Mouse (Mus musculus): ENCODE measurements around the gene Slc4a4. TPM values are rescaled to one million over a fixed set of nuclear protein-coding genes. Genes with fewer than 3 reads are reported as not detected.
A peak's percentile ranks its signal among the peaks of the same experiment; 100 is the strongest.

Slc4a4 gene
- polyA plus RNA-seq, 1 experiment from 2014 or later = 1.9 TPM

DNA sequence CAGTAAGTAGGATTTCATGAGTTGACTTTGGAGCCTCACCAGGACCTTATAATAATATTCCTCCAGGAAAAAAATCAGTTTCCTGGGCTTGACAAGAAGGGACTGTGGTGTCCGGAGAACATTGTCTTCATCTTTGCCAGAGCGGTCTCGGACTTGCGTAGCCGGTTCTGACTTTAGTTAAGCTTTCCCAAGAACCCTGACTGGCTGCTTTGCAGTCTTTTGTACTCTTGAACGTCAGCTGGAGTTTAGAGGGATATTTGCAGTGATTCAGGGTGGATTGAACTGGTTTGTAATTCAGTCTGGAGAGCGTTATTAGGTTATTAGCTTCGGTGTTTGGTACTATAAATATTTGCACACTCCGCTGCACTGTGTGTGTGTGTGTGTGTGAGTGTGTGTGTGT lies 31.9 kb downstream of the Slc4a4 start:
- no peaks in the 10 kb centered on the region for H3K27me3 ChIP-seq
- no peak overlapping the region for H3K4me3 ChIP-seq (replicated peaks)
- H3K4me1 ChIP-seq (replicated peaks) = no peaks in the 10 kb centered on the region
- no peaks in the 10 kb centered on the region for H3K9me3 ChIP-seq
- no peak for ATAC-seq
- 79% methylated on average over 9 of the region's 9 CpGs for whole genome bisulfite sequencing
- H3K36me3 ChIP-seq = no peaks in the 10 kb centered on the region
- H3K27ac ChIP-seq = no peak overlapping the region
- H3K4me2 ChIP-seq (replicated peaks) = no peak overlapping the region
- H3K9ac ChIP-seq (replicated peaks) = no peak overlapping the region

DNA sequence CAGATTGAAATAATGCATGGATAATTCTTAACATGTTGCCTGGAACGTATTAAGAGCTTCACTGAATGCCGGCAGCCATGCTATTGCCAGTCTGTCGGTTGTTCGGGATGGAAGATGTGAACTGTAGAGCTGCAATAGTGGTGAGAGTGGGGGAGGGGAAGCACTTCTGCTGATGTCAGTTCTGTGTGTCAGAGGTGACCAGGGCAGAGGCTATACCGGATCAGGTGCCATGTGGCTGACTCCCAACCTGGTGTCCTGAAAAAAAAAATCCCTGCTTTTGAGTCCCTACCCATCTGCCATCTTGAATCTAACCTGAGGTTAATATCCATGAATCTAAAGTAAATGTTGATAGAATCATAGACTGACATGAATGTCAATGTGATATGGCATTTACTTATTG lies 39.0 kb downstream of the Slc4a4 start:
- no peak overlapping the region for H3K4me3 ChIP-seq (replicated peaks)
- H3K4me1 ChIP-seq (replicated peaks) = peaks cover 18% of the 10 kb centered on the region
- H3K4me2 ChIP-seq (replicated peaks) = no peak overlapping the region
- H3K36me3 ChIP-seq = no peaks in the 10 kb centered on the region
- no peak overlapping the region for H3K27ac ChIP-seq
- no peaks in the 10 kb centered on the region for H3K9me3 ChIP-seq
- WGBS = 95% methylated on average over 5 of the region's 5 CpGs
- H3K27me3 ChIP-seq = no peaks in the 10 kb centered on the region
- H3K9ac ChIP-seq (replicated peaks) = no peak overlapping the region
- no peak for ATAC-seq

DNA sequence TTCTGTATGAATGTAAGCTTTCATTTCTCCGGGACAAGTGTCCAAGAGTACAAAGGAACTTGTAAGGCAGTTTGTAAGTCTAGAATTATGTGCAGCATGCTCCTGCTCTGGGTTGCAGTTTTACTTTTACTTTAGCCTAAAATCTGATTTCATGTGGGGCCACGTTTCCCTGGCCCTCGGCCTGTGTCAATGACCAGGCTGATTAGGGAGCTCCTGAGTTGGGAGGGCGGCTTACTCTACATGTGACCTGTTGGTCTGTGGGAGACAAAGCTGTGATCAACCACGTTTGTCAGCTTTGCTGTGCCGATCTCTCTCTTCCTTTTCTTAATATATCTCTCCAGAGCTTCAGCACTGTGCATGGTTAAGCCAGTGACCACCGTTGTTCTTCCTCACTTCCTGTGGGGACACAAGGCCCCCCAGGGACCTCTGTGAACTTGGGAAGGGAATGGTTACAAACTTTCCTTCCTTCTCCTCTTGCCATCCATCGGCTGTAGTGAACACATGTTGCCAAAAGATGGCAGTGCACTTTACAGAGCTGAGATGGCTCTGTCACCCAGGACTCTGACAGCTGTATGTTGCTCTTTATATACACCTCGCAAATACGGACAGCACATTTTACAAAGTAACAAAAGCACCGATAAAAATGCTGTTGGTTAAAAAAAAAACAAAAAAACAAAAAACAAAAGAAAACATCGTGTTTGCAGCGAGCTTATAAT lies 41.7 kb downstream of the Slc4a4 start:
- Histone ChIP-seq H3K36me3 (no peaks in the 10 kb centered on the region), H3K9me3 (no peaks in the 10 kb centered on the region), H3K27me3 (no peaks in the 10 kb centered on the region), H3K4me3 (replicated peaks) (no peak overlapping the region), H3K4me2 (replicated peaks) (no peak overlapping the region), H3K9ac (replicated peaks) (no peak overlapping the region), H3K27ac (no peak overlapping the region), H3K4me1 (replicated peaks) (peaks cover 19% of the 10 kb centered on the region)
- 53% methylated on average over 13 of the region's 13 CpGs for WGBS
- peak; percentile 25; the same call in 1 of the 2 replicates for ATAC-seq

- Histone ChIP-seq H3K36me3 (no peaks in the 10 kb centered on the region), H3K27me3 (no peaks in the 10 kb centered on the region), H3K9ac (replicated peaks) (0 out of 2 replicates have a peak overlapping the region, but pooled peaks have one; percentile 3), H3K4me1 (replicated peaks) (peaks cover 31% of the 10 kb centered on the region), H3K27ac (0 out of 2 replicates have a peak overlapping the region, but pooled peaks have one; percentile 30), H3K9me3 (no peaks in the 10 kb centered on the region), H3K4me3 (replicated peaks) (no peak overlapping the region), H3K4me2 (replicated peaks) (peak overlapping the region; percentile 27; the same call in 1 of the 2 replicates)
- ATAC-seq = peak; percentile 86
- 43% methylated on average over 18 of the region's 18 CpGs for WGBS
Observed at GRCm38 (mm10) chr5:88929392-88930094, 42.9 kb downstream of the Slc4a4 start.

- ATAC-seq = peak; percentile 41
- peaks cover 31% of the 10 kb centered on the region for H3K4me1 ChIP-seq (replicated peaks)
- H3K9me3 ChIP-seq = no peaks in the 10 kb centered on the region
- H3K9ac ChIP-seq (replicated peaks) = 0 out of 2 replicates have a peak overlapping the region, but pooled peaks have one; percentile 3
- no peaks in the 10 kb centered on the region for H3K27me3 ChIP-seq
- H3K36me3 ChIP-seq = no peaks in the 10 kb centered on the region
- WGBS = 75% methylated on average over 5 of the region's 5 CpGs
- no peak overlapping the region for H3K4me3 ChIP-seq (replicated peaks)
- 0 out of 2 replicates have a peak overlapping the region, but pooled peaks have one; percentile 27 for H3K4me2 ChIP-seq (replicated peaks)
- no peak overlapping the region for H3K27ac ChIP-seq
Observed at GRCm38 (mm10) chr5:88930129-88930528, 43.5 kb downstream of the Slc4a4 start.

DNA sequence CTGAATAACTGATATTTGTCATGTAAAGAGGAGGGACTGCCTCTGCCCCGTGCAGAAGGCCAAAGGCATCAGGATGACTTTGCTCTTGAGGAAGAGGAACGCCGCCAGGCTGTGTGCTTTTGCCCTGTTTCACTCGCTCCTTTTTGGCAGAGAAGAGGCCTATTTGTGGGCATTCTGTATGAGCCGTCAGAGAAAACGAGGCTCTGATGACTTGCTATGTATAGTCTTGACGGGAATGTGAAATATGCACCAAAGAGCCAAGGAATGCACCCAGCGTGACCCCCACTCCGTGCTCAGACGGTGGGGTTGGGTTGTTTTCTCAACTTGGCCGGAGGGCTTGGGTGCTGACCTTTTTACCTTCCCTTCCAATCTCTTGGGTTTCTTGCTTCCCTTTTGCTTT lies 44.0 kb downstream of the Slc4a4 start:
- Histone ChIP-seq H3K9me3 (no peaks in the 10 kb centered on the region), H3K36me3 (no peaks in the 10 kb centered on the region), H3K4me1 (replicated peaks) (peaks cover 31% of the 10 kb centered on the region), H3K27me3 (no peaks in the 10 kb centered on the region), H3K4me3 (replicated peaks) (no peak overlapping the region), H3K9ac (replicated peaks) (no peak overlapping the region), H3K27ac (no peak overlapping the region), H3K4me2 (replicated peaks) (no peak overlapping the region)
- 85% methylated on average over 11 of the region's 11 CpGs for WGBS
- no peak for ATAC-seq

DNA sequence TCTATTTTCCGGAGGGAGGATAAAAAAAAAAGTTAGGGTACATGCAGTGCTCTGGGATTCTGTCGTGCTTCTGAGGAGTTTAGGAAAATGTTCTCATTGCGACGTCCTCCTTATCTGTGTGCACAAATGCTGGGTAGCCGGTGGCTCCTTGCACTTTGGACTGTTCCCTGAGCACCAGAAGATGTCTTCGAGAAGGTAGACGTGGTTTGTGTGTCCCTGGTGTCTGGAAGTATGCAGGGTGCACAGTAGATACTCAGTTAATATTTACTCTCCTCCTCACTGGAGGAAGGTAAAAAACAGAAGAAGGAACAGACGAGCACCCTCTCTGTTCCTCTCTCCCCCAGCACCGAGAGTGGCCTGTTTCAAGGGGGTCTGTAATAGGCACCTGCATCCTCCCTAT lies 44.6 kb downstream of the Slc4a4 start:
- no peaks in the 10 kb centered on the region for H3K36me3 ChIP-seq
- ATAC-seq = no peak

GRCm38 (mm10) chr5:88933454-88933853 lies 46.8 kb downstream of the Slc4a4 start:
- no peak for ATAC-seq
- Histone ChIP-seq H3K9me3 (no peaks in the 10 kb centered on the region), H3K27ac (no peak overlapping the region), H3K27me3 (no peaks in the 10 kb centered on the region), H3K4me2 (replicated peaks) (peak overlapping the region; percentile 21), H3K36me3 (no peaks in the 10 kb centered on the region), H3K4me3 (replicated peaks) (no peak overlapping the region), H3K4me1 (replicated peaks) (peaks cover 31% of the 10 kb centered on the region), H3K9ac (replicated peaks) (no peak overlapping the region)
- WGBS = 42% methylated on average over 7 of the region's 7 CpGs

More for the DNA sequence above, 44.6 kb downstream of the Slc4a4 start:
- H3K4me3 ChIP-seq (replicated peaks) = no peak overlapping the region
- H3K27ac ChIP-seq = no peak overlapping the region
- no peak overlapping the region for H3K9ac ChIP-seq (replicated peaks)
- no peaks in the 10 kb centered on the region for H3K27me3 ChIP-seq
- WGBS = 93% methylated on average over 9 of the region's 9 CpGs
- peaks cover 31% of the 10 kb centered on the region for H3K4me1 ChIP-seq (replicated peaks)
- H3K9me3 ChIP-seq = no peaks in the 10 kb centered on the region
- no peak overlapping the region for H3K4me2 ChIP-seq (replicated peaks)

DNA sequence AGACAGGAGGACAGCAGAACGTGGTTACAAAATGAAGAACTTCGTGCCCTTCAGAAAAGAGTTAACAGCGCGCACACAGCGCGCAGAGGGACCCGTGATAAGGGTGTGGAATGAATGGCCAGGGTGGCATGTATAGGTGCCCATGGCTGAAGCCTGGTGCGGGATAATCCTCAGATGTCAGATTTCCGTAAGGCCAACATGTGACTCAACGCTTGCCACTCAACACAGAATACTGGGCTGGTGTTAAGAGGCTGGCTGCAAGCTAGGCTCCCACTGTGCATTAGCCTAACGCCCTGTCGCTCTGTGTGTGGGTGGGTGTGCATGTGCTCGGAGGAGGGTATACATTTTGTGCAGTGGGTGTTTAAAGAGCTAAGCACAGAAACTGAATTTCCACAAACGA lies 47.3 kb downstream of the Slc4a4 start:
- Histone ChIP-seq H3K4me2 (replicated peaks) (peak overlapping the region; percentile 21), H3K27me3 (no peaks in the 10 kb centered on the region), H3K36me3 (no peaks in the 10 kb centered on the region), H3K9ac (replicated peaks) (no peak overlapping the region), H3K9me3 (no peaks in the 10 kb centered on the region), H3K4me3 (replicated peaks) (no peak overlapping the region), H3K4me1 (replicated peaks) (peaks cover 30% of the 10 kb centered on the region), H3K27ac (no peak overlapping the region)
- WGBS = 61% methylated on average over 14 of the region's 14 CpGs
- no peak; the same call in 1 of the 2 replicates for ATAC-seq

GRCm38 (mm10) chr5:88938208-88938607 lies 51.6 kb downstream of the Slc4a4 start:
- WGBS = 83% methylated on average over 1 of the region's 1 CpGs

DNA sequence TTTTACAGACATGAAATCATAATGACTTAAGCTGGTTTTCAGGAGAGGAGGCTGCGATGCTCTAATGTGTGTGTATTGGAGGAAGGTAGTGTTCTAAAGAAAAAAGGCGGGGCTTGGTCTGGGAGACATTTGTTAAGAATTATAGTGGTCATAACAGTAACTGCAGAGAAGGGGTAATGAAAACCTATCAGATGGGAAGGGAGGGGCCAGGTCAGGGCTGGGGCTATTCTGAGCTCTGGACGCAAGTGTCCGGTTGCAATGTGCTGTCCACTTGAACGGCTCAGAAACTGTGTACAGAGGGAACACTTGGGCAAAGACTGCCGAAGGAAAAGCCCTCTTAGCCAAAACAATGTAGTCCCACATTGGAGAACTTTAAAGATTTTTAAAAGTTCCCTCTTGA lies 52.5 kb downstream of the Slc4a4 start:
- no peak for ATAC-seq
- WGBS = 82% methylated on average over 6 of the region's 6 CpGs
- Histone ChIP-seq H3K4me2 (replicated peaks) (no peak overlapping the region), H3K4me3 (replicated peaks) (no peak overlapping the region), H3K9me3 (no peaks in the 10 kb centered on the region), H3K36me3 (no peaks in the 10 kb centered on the region), H3K27ac (no peak overlapping the region), H3K4me1 (replicated peaks) (peaks cover 4% of the 10 kb centered on the region), H3K27me3 (no peaks in the 10 kb centered on the region), H3K9ac (replicated peaks) (no peak overlapping the region)

More at GRCm38 (mm10) chr5:88938208-88938607, 51.6 kb downstream of the Slc4a4 start:
- H3K27ac ChIP-seq = no peak overlapping the region
- peaks cover 12% of the 10 kb centered on the region for H3K4me1 ChIP-seq (replicated peaks)
- no peak for ATAC-seq
- no peak overlapping the region for H3K4me3 ChIP-seq (replicated peaks)
- no peaks in the 10 kb centered on the region for H3K36me3 ChIP-seq
- no peaks in the 10 kb centered on the region for H3K27me3 ChIP-seq
- no peak overlapping the region for H3K4me2 ChIP-seq (replicated peaks)
- no peaks in the 10 kb centered on the region for H3K9me3 ChIP-seq
- H3K9ac ChIP-seq (replicated peaks) = no peak overlapping the region

GRCm38 (mm10) chr5:88939782-88940181 lies 53.2 kb downstream of the Slc4a4 start:
- H3K36me3 ChIP-seq = no peaks in the 10 kb centered on the region
- WGBS = 87% methylated on average over 2 of the region's 2 CpGs
- H3K9ac ChIP-seq (replicated peaks) = no peak overlapping the region
- no peak for ATAC-seq
- H3K4me1 ChIP-seq (replicated peaks) = no peaks in the 10 kb centered on the region
- no peak overlapping the region for H3K4me2 ChIP-seq (replicated peaks)
- H3K4me3 ChIP-seq (replicated peaks) = no peak overlapping the region
- H3K9me3 ChIP-seq = no peaks in the 10 kb centered on the region
- H3K27ac ChIP-seq = no peak overlapping the region
- H3K27me3 ChIP-seq = no peaks in the 10 kb centered on the region

All from midbrain, embryonic 13.5 days (tissue).